Mouse (Mus musculus) ovary, postnatal 14 days (tissue): ENCODE results near the gene Gm21885.
A peak's percentile ranks its signal among the peaks of the same experiment; 100 is the strongest.
"Not testable (repeated sequence)": the region's sequence is repeated elsewhere in the genome, so short reads cannot be mapped to it uniquely, and the experiment has no call there.

ENCODE experiments used
- DNase-seq: peaks from one replicate; pipeline ENCODE4 v3.0.0; 2022; ENCODE audit warnings: low spot score

Gm21885 gene

GRCm38 (mm10) chr11:94281199-94282181 lies at the start of gene Gm21885:
Gene Gm21885 (plus strand): TSS chr11:94281873.
- no peak for DNase-seq

GRCm38 (mm10) chr11:94233405-94233804 lies 48.3 kb upstream of the Gm21885 start:
- no peak for DNase-seq

GRCm38 (mm10) chr11:94234380-94234779 lies 47.3 kb upstream of the Gm21885 start:
- DNase-seq, result no peak

GRCm38 (mm10) chr11:94234857-94235256 lies 46.8 kb upstream of the Gm21885 start:
- no peak for DNase-seq

GRCm38 (mm10) chr11:94236074-94236473 lies 45.6 kb upstream of the Gm21885 start:
- DNase-seq, result peak; percentile 56

- DNase-seq, result no peak
These were observed 42.9 kb upstream of the Gm21885 start for GRCm38 (mm10) chr11:94238786-94239185.

- no peak for DNase-seq
These were observed 42.0 kb upstream of the Gm21885 start for GRCm38 (mm10) chr11:94239706-94240105.

- no peak for DNase-seq
These were observed 38.8 kb upstream of the Gm21885 start for GRCm38 (mm10) chr11:94242760-94243421.

GRCm38 (mm10) chr11:94243422-94244180 lies 38.1 kb upstream of the Gm21885 start:
- no peak for DNase-seq

- DNase-seq, result no peak
These were observed 37.3 kb upstream of the Gm21885 start for GRCm38 (mm10) chr11:94244385-94244784.

- no peak for DNase-seq
These were observed 35.5 kb upstream of the Gm21885 start, which contains the start of gene Wfikkn2 for GRCm38 (mm10) chr11:94245955-94246788. Gene Wfikkn2 (minus strand): TSS chr11:94246005.

- no peak for DNase-seq
These were observed 34.9 kb upstream of the Gm21885 start for GRCm38 (mm10) chr11:94246789-94247061.

- DNase-seq, result no peak
These were observed 28.5 kb upstream of the Gm21885 start for GRCm38 (mm10) chr11:94253156-94253555.

GRCm38 (mm10) chr11:94253691-94254090 lies 28.0 kb upstream of the Gm21885 start:
- no peak for DNase-seq

- DNase-seq, result no peak
These were observed 25.9 kb upstream of the Gm21885 start for GRCm38 (mm10) chr11:94255733-94256132.

GRCm38 (mm10) chr11:94257987-94258386 lies 23.7 kb upstream of the Gm21885 start:
- DNase-seq, result no peak

GRCm38 (mm10) chr11:94259814-94260213 lies 21.9 kb upstream of the Gm21885 start:
- DNase-seq, result no peak

GRCm38 (mm10) chr11:94261585-94262370 lies 19.9 kb upstream of the Gm21885 start:
- DNase-seq, result no peak

GRCm38 (mm10) chr11:94265134-94265785 lies 16.4 kb upstream of the Gm21885 start:
- peak; percentile 60 for DNase-seq

- DNase-seq, result not testable (repeated sequence)
These were observed 15.5 kb upstream of the Gm21885 start for GRCm38 (mm10) chr11:94266155-94266554.
